24 mouse cellular contexts compared by ENCODE assay signal in genomic region chr3:159475465-159475864, GRCm38 (mm10). TPM values are rescaled to one million over a fixed set of nuclear protein-coding genes. Genes with fewer than 3 reads are reported as not detected.
DNase-seq lines count a peak whose midpoint lies in the region; ATAC-seq and TF ChIP-seq lines count a peak whose summit lies in the region.
"Had no signal": no experiment of that assay in that cellular context is flagged by ENCODE, and none has a peak within 500 bp of the region (broad histone marks: within the 10 kb centered on the region; RNA-seq: fewer than 3 reads in every experiment).

No protein-coding gene starts in this region.

- H3K36me3 ChIP-seq in C2C12 (ENCODE audit: control insufficient read depth, insufficient read depth) = no peaks in the 10 kb centered on the region
- no peaks in the 10 kb centered on the region for H3K36me3 ChIP-seq in midbrain, embryonic 13.5 days
- H3K36me3 ChIP-seq: G1E had no signal

- no peaks in the 10 kb centered on the region for H3K9me3 ChIP-seq in midbrain, embryonic 13.5 days
- H3K9me3 ChIP-seq: G1E had no signal

- H3K4me1 ChIP-seq in embryonic fibroblast, embryonic 13.5 days (ENCODE audit: control insufficient read depth, insufficient read depth, low read length) = peaks cover 3% of the 10 kb centered on the region; the same call in 1 of the 2 replicates
- no peaks in the 10 kb centered on the region for H3K4me1 ChIP-seq in midbrain, embryonic 13.5 days (replicated peaks)

- H3K27me3 ChIP-seq in C2C12 (ENCODE audit: control insufficient read depth, insufficient read depth, insufficient read length) = no peaks in the 10 kb centered on the region
- no peaks in the 10 kb centered on the region for H3K27me3 ChIP-seq in Patski
- H3K27me3 ChIP-seq in midbrain, embryonic 13.5 days = no peaks in the 10 kb centered on the region
- H3K27me3 ChIP-seq: CH12.LX had no signal

- 71% methylated on average over 1 of the region's 1 CpGs for WGBS in midbrain, embryonic 13.5 days

- H3K79me2 ChIP-seq in C2C12 (ENCODE audit: control insufficient read depth, insufficient read depth) = no peaks in the 10 kb centered on the region

- peak; percentile 79 for DNase-seq in 3T3-L1 (ENCODE audit: low read depth, low spot score)
- DNase-seq in Patski (ENCODE audit: low read depth, low spot score) = no peak
- no peak for DNase-seq in cerebellum, adult 9-10 months
- no peak for DNase-seq in kidney, adult 18-20 months
- DNase-seq in right cerebral cortex, postnatal 4 days = no peak
- DNase-seq: adrenal gland, adult 2 months; adrenal gland, adult 8-10 months; adrenal gland, postnatal 10 days; adrenal gland, postnatal 14 days; adrenal gland, postnatal 25 days; adrenal gland, postnatal 36 days; B cell, adult 2 months; cerebellum, adult 11 months; cerebellum, adult 11-12 months; cerebellum, adult 18-20 months; cerebellum, adult 2 months; cerebellum, adult 8-10 months had no signal

- in situ Hi-C loops in Patski (cut with MboI; ENCODE audit: low pct_unique_long_range_greater_than_20kb) = no loop called here

- no peak overlapping the region for H3ac ChIP-seq in C2C12 (ENCODE audit: control insufficient read depth, insufficient read length, low read depth)

- TF ChIP-seq POLR2A in embryonic fibroblast, embryonic 13.5 days (IDR thresholded peaks at IDR 0.05; ENCODE audit: low read depth, low read length) = no peak

- no peak overlapping the region for H3K4me2 ChIP-seq in midbrain, embryonic 13.5 days (replicated peaks)

- POLR2A ChIA-PET in Patski (lab: Charles Lee) = no interaction called here

- H3K9ac ChIP-seq in midbrain, embryonic 13.5 days (replicated peaks) = no peak overlapping the region

- peak overlapping the region; percentile 34; the same call in 1 of the 2 replicates for H3K27ac ChIP-seq in embryonic fibroblast, embryonic 13.5 days (ENCODE audit: insufficient read depth, low read length)
- no peak overlapping the region for H3K27ac ChIP-seq in midbrain, embryonic 13.5 days

- no peaks in the 10 kb centered on the region for H3K79me3 ChIP-seq in C2C12 (ENCODE audit: low read depth)

- TF ChIP-seq CTCF in C2C12 (IDR thresholded peaks at IDR 0.05; ENCODE audit: control insufficient read depth, insufficient read depth, insufficient read length) = no peak
- no peak for TF ChIP-seq CTCF in Patski (IDR thresholded peaks at IDR 0.05)
- no peak for TF ChIP-seq CTCF in embryonic fibroblast, embryonic 13.5 days (IDR thresholded peaks at IDR 0.05; ENCODE audit: borderline replicate concordance, insufficient read depth, low read length)

- CTCF ChIA-PET in Patski (lab: Charles Lee) = no interaction called here

- peak; percentile 84 for ATAC-seq in Patski
- no peak for ATAC-seq in midbrain, embryonic 13.5 days
- ATAC-seq: activated CD4-positive, CD25-positive, alpha-beta regulatory T cell, adult 4 months; CD4-positive, CD25-positive, alpha-beta regulatory T cell, adult 4 months had no signal

- no peak overlapping the region for H3K4me3 ChIP-seq in C2C12 (ENCODE audit: insufficient read depth, poor library complexity, severe bottlenecking)
- H3K4me3 ChIP-seq in embryonic fibroblast, embryonic 13.5 days (ENCODE audit: insufficient read depth, low read length) = no peak overlapping the region
- H3K4me3 ChIP-seq in midbrain, embryonic 13.5 days (replicated peaks) = no peak overlapping the region

TF ChIP-seq in C2C12, 6 proteins besides CTCF, POLR2A, EP300 and RAD21:
- TF ChIP-seq CEBPB (IDR thresholded peaks at IDR 0.05; ENCODE audit: low read depth) = peak; percentile 78
- TF ChIP-seq MAX (IDR thresholded peaks at IDR 0.05) = peak; percentile 17
- no peak for TF ChIP-seq USF1 (IDR thresholded peaks at IDR 0.05; ENCODE audit: low read depth)
- TF ChIP-seq FOSL1 (IDR thresholded peaks at IDR 0.05; ENCODE audit: insufficient read depth, low read length, poor library complexity, severe bottlenecking) = no peak

RNA-seq across cellular contexts. Expression of gene Depdc1a, which starts 19.8 kb away (rescaled TPM):
- polyA plus RNA-seq in C2C12 (2012; fragmentation: generic; extraction: Trizol) (6.1 TPM), Patski (2021) (20.0 TPM)
- polyA plus RNA-seq in embryonic fibroblast, embryonic 13.5 days (2011; ENCODE audit: insufficient read length, low read depth, missing spikeins) = 13.3 and 27.6 TPM in 2 replicates
- 8.3 and 9.8 TPM in 2 replicates for polyA plus RNA-seq in midbrain, embryonic 13.5 days (2015; fragmentation: Nextera tagmentation; extraction: Ambion mirVana)
- polyA plus RNA-seq: adrenal gland, adult 2 months had no signal
